28 mouse cellular contexts compared by ENCODE assay signal in genomic region chr4:152176638-152177037, GRCm38 (mm10). TPM values are rescaled to one million over a fixed set of nuclear protein-coding genes. Genes with fewer than 3 reads are reported as not detected.
DNase-seq lines count a peak whose midpoint lies in the region; ATAC-seq and TF ChIP-seq lines count a peak whose summit lies in the region.
"Had no signal": no experiment of that assay in that cellular context is flagged by ENCODE, and none has a peak within 500 bp of the region (broad histone marks: within the 10 kb centered on the region; RNA-seq: fewer than 3 reads in every experiment).

No protein-coding gene starts in this region.

- no peak overlapping the region for H3K4me3 ChIP-seq in heart, adult 2 months
- H3K4me3 ChIP-seq in heart, embryonic 11.5 days (ENCODE audit: low read depth, low read length) = no peak overlapping the region
- no peak overlapping the region for H3K4me3 ChIP-seq in lung, embryonic 14.5 days (ENCODE audit: low read depth, low read length)
- H3K4me3 ChIP-seq in liver, embryonic 12.5 days = no peak overlapping the region
- H3K4me3 ChIP-seq in small intestine, adult 2 months (ENCODE audit: low read depth, low read length) = no peak overlapping the region

- H3K9me3 ChIP-seq in heart, embryonic 11.5 days (replicated peaks; ENCODE audit: control insufficient read depth, low read length) = no peaks in the 10 kb centered on the region
- no peaks in the 10 kb centered on the region for H3K9me3 ChIP-seq in lung, embryonic 14.5 days (ENCODE audit: low read depth, low read length)
- no peaks in the 10 kb centered on the region for H3K9me3 ChIP-seq in liver, embryonic 12.5 days (replicated peaks)
- H3K9me3 ChIP-seq: midbrain, embryonic 15.5 days; neural tube, embryonic 15.5 days; stomach, embryonic 15.5 days had no signal

- TF ChIP-seq POLR2A in heart, adult 2 months (IDR thresholded peaks at IDR 0.05; ENCODE audit: insufficient read depth, low read depth, low read length) = no peak
- TF ChIP-seq POLR2A in small intestine, adult 2 months (IDR thresholded peaks at IDR 0.05; ENCODE audit: low read depth, low read length) = no peak

- H3K4me1 ChIP-seq in heart, adult 2 months (ENCODE audit: control insufficient read depth, insufficient read depth, low read length) = peaks cover 4% of the 10 kb centered on the region
- H3K4me1 ChIP-seq in heart, embryonic 11.5 days (ENCODE audit: control insufficient read depth, insufficient read depth, low read length) = 0 out of 2 replicates have a peak, but pooled peaks cover 3% of the 10 kb centered on the region
- H3K4me1 ChIP-seq in lung, embryonic 14.5 days (ENCODE audit: insufficient read depth) = 0 out of 2 replicates have a peak, but pooled peaks cover 3% of the 10 kb centered on the region
- H3K4me1 ChIP-seq in liver, embryonic 12.5 days = peaks cover 43% of the 10 kb centered on the region
- peaks cover 7% of the 10 kb centered on the region; the same call in 1 of the 2 replicates for H3K4me1 ChIP-seq in small intestine, adult 2 months (ENCODE audit: control insufficient read depth, insufficient read depth, insufficient read length, low read length)

- no peak for TF ChIP-seq EP300 in heart, adult 2 months (IDR thresholded peaks at IDR 0.05; ENCODE audit: insufficient read depth, low read depth, low read length)

- H3K79me2 ChIP-seq in heart, adult 2 months (replicated peaks; ENCODE audit: control insufficient read depth, insufficient read depth, low read length) = 0 out of 2 replicates have a peak, but pooled peaks cover 1% of the 10 kb centered on the region

- no peak overlapping the region for H3K9ac ChIP-seq in heart, adult 2 months (ENCODE audit: low read depth, low read length)
- no peak overlapping the region for H3K9ac ChIP-seq in heart, embryonic 11.5 days (ENCODE audit: low read depth, low read length)
- no peak overlapping the region for H3K9ac ChIP-seq in lung, embryonic 14.5 days
- H3K9ac ChIP-seq in liver, embryonic 12.5 days = no peak overlapping the region

- H3K4me2 ChIP-seq in heart, embryonic 11.5 days = no peak overlapping the region
- H3K4me2 ChIP-seq in lung, embryonic 14.5 days = peak overlapping the region; percentile 71; the same call in 1 of the 2 replicates
- H3K4me2 ChIP-seq in liver, embryonic 12.5 days = peak overlapping the region; percentile 97; the same call in 1 of the 2 replicates

- DNase-seq in heart, adult 2 months = no peak
- no peak for DNase-seq in lung, embryonic 14.5 days
- DNase-seq in lung, adult 18-20 months = no peak
- no peak for DNase-seq in cerebellum, adult 11-12 months
- no peak for DNase-seq in layer of hippocampus, postnatal 36 days
- DNase-seq: embryo, embryonic 11 days; gastrocnemius, postnatal 14 days; heart, postnatal 4 days; kidney, adult 2 months; kidney, postnatal 10 days; left cerebral cortex, postnatal 4 days; lung, postnatal 14 days; right cerebral cortex, postnatal 14 days had no signal

- 71% methylated on average over 3 of the region's 3 CpGs for WGBS in heart, adult 2 months
- WGBS in heart, embryonic 11.5 days (ENCODE audit: insufficient replicate concordance) = 84% methylated on average over 3 of the region's 3 CpGs
- 73% methylated on average over 3 of the region's 3 CpGs for WGBS in lung, embryonic 14.5 days
- 42% methylated on average over 3 of the region's 3 CpGs for WGBS in liver, embryonic 12.5 days (ENCODE audit: insufficient replicate concordance)
- WGBS in small intestine, adult 2 months = 26% methylated on average over 3 of the region's 3 CpGs

- H3K27me3 ChIP-seq in heart, adult 2 months (ENCODE audit: control insufficient read depth, insufficient read depth, low read length) = no peaks in the 10 kb centered on the region
- peaks cover 16% of the 10 kb centered on the region for H3K27me3 ChIP-seq in heart, embryonic 11.5 days (ENCODE audit: control insufficient read depth, insufficient read depth, low read length)
- peaks cover 14% of the 10 kb centered on the region; the same call in 1 of the 2 replicates for H3K27me3 ChIP-seq in lung, embryonic 14.5 days (ENCODE audit: insufficient read depth, low read length)
- H3K27me3 ChIP-seq in liver, embryonic 12.5 days (replicated peaks) = peaks cover 31% of the 10 kb centered on the region
- H3K27me3 ChIP-seq in small intestine, adult 2 months (ENCODE audit: control insufficient read depth, insufficient read depth, low read length) = no peaks in the 10 kb centered on the region

- intact Hi-C loops in heart, adult 2 months (cut with DNase I) = loop anchor here (10.0 kb wide), 1 partner anchor 318 kb away; no protein-coding TSS in a partner anchor

- H3K36me3 ChIP-seq in heart, adult 2 months (ENCODE audit: control insufficient read depth, insufficient read depth, low read length) = no peaks in the 10 kb centered on the region
- no peaks in the 10 kb centered on the region for H3K36me3 ChIP-seq in heart, embryonic 11.5 days (ENCODE audit: control insufficient read depth, insufficient read depth, low read length)
- no peaks in the 10 kb centered on the region for H3K36me3 ChIP-seq in lung, embryonic 14.5 days (ENCODE audit: insufficient read depth)
- H3K36me3 ChIP-seq in liver, embryonic 12.5 days = 0 out of 2 replicates have a peak, but pooled peaks cover 2% of the 10 kb centered on the region
- H3K36me3 ChIP-seq in small intestine, adult 2 months (ENCODE audit: control insufficient read depth, insufficient read depth, low read length) = no peaks in the 10 kb centered on the region
- H3K36me3 ChIP-seq: midbrain, embryonic 15.5 days; stomach, embryonic 15.5 days had no signal

- H3K27ac ChIP-seq in heart, adult 2 months = peak overlapping the region; percentile 94
- H3K27ac ChIP-seq in heart, embryonic 11.5 days (ENCODE audit: low read depth, low read length) = no peak overlapping the region
- H3K27ac ChIP-seq in lung, embryonic 14.5 days (ENCODE audit: low read depth) = no peak overlapping the region
- peak overlapping the region; percentile 88; the same call in 1 of the 2 replicates for H3K27ac ChIP-seq in liver, embryonic 12.5 days
- H3K27ac ChIP-seq in small intestine, adult 2 months (ENCODE audit: insufficient read depth, low read depth, low read length) = peak overlapping the region; percentile 59; the same call in 1 of the 2 replicates
- H3K27ac ChIP-seq: liver, embryonic 14.5 days; stomach, embryonic 15.5 days had no signal

- TF ChIP-seq CTCF in heart, adult 2 months (IDR thresholded peaks at IDR 0.05) = no peak
- no peak for TF ChIP-seq CTCF in lung, embryonic 14.5 days (IDR thresholded peaks at IDR 0.05; ENCODE audit: low read depth)
- TF ChIP-seq CTCF in small intestine, adult 2 months (IDR thresholded peaks at IDR 0.05; ENCODE audit: extremely low read depth, insufficient read length, insufficient replicate concordance, low read depth, low read length) = no peak

- no peak for ATAC-seq in heart, embryonic 11.5 days (replicated peaks; ENCODE audit: insufficient number of reproducible peaks, low FRiP score, low TSS enrichment)
- ATAC-seq in lung, embryonic 14.5 days (ENCODE audit: insufficient read depth) = no peak
- no peak for ATAC-seq in liver, embryonic 12.5 days
- ATAC-seq: midbrain, embryonic 15.5 days had no signal

RNA-seq across cellular contexts. Expression of gene Acot7, which starts 1.3 kb away (rescaled TPM):
- 10 to 100 TPM; 58.1 to 64.8 TPM for total RNA-seq in heart, adult 2 months (2021)
- polyA plus RNA-seq in heart, adult 2 months (2012; rRNA removed) = 51.7 and 65.0 TPM in 2 replicates
- polyA plus RNA-seq in heart, embryonic 11.5 days (2014; fragmentation: Nextera tagmentation; extraction: Ambion mirVana) = 53.1 and 53.6 TPM in 2 replicates
- polyA plus RNA-seq in lung, embryonic 14.5 days (2014; fragmentation: Nextera tagmentation; extraction: Ambion mirVana) = 50.3 and 55.8 TPM in 2 replicates
- 33.0 and 36.2 TPM in 2 replicates for polyA plus RNA-seq in liver, embryonic 12.5 days (2016; fragmentation: Nextera tagmentation; extraction: Ambion mirVana)
- 30.0 and 33.4 TPM in 2 replicates for polyA plus RNA-seq in small intestine, adult 2 months (2012; rRNA removed)
- 100 to 1,000 TPM; 331 to 345 TPM for total RNA-seq in layer of hippocampus, postnatal 36 days (2021)

RNA-seq across cellular contexts. Expression of gene Hes2, which starts 18.0 kb away (rescaled TPM):
- total RNA-seq in heart, adult 2 months (2021) = not detected
- polyA plus RNA-seq in heart, adult 2 months (2012; rRNA removed) = not detected in 2 replicates
- 0.07 TPM in 1 of 2 replicates, not detected in the other for polyA plus RNA-seq in heart, embryonic 11.5 days (2014; fragmentation: Nextera tagmentation; extraction: Ambion mirVana)
- polyA plus RNA-seq in lung, embryonic 14.5 days (2014; fragmentation: Nextera tagmentation; extraction: Ambion mirVana) = 0.18 TPM in 1 of 2 replicates, not detected in the other
- 0.05 TPM in 1 of 2 replicates, not detected in the other for polyA plus RNA-seq in liver, embryonic 12.5 days (2016; fragmentation: Nextera tagmentation; extraction: Ambion mirVana)
- polyA plus RNA-seq in small intestine, adult 2 months (2012; rRNA removed) = 8.3 and 51.7 TPM in 2 replicates
- total RNA-seq in layer of hippocampus, postnatal 36 days (2021) = not detected
- total RNA-seq: adrenal gland, adult 18-20 months; adrenal gland, postnatal 4 days; gastrocnemius, postnatal 14 days; heart, postnatal 4 days; layer of hippocampus, adult 8-10 months; left cerebral cortex, adult 2 months; left cerebral cortex, postnatal 4 days had no signal
- polyA plus RNA-seq: C2C12; forebrain, embryonic 11.5 days; frontal cortex, adult 2 months; midbrain, embryonic 15.5 days; neural tube, embryonic 15.5 days; spleen, adult 2 months had no signal

RNA-seq across cellular contexts. Expression of gene Espn, which starts 24.5 kb away (rescaled TPM):
- 1 to 10 TPM; 2.4 to 2.5 TPM for total RNA-seq in heart, adult 2 months (2021)
- polyA plus RNA-seq in heart, adult 2 months (2012; rRNA removed) = 2.7 and 3.2 TPM in 2 replicates
- 0.90 and 1.3 TPM in 2 replicates for polyA plus RNA-seq in heart, embryonic 11.5 days (2014; fragmentation: Nextera tagmentation; extraction: Ambion mirVana)
- 11.5 and 11.6 TPM in 2 replicates for polyA plus RNA-seq in lung, embryonic 14.5 days (2014; fragmentation: Nextera tagmentation; extraction: Ambion mirVana)
- polyA plus RNA-seq in liver, embryonic 12.5 days (2016; fragmentation: Nextera tagmentation; extraction: Ambion mirVana) = 2.6 and 2.9 TPM in 2 replicates
- polyA plus RNA-seq in small intestine, adult 2 months (2012; rRNA removed) = 124 and 572 TPM in 2 replicates
- total RNA-seq in layer of hippocampus, postnatal 36 days (2021) = 1 to 10 TPM; 1.4 to 1.5 TPM

Comparison
In these comparisons a context has a peak if more than half of its experiments do, and no peak if none do; other contexts are left out.
1. H3K27ac ChIP-seq: peak in heart, adult 2 months (single experiment), liver, embryonic 12.5 days (single experiment) and small intestine, adult 2 months (single experiment); none in heart, embryonic 11.5 days (single experiment) and lung, embryonic 14.5 days (single experiment).